Mouse (Mus musculus) thymus, adult 2 months (tissue): ENCODE results near the gene Pacs2. TPM values are rescaled to one million over a fixed set of nuclear protein-coding genes. Genes with fewer than 3 reads are reported as not detected.
A peak's percentile ranks its signal among the peaks of the same experiment; 100 is the strongest.

Source experiments
- DNase-seq: peaks from one replicate; pipeline ENCODE4 v3.0.0; 2021
- H3K27ac ChIP-seq: fragments of 200-500 bp; 2 replicates; pipeline ENCODE4 v1.5.1; 2012; ENCODE audit warnings: low read length, control low read depth; ENCODE audit not compliant: control insufficient read depth, insufficient read depth
- H3K27me3 ChIP-seq: fragments of 200-500 bp; 2 replicates; pipeline ENCODE4 v1.6.1; 2012; ENCODE audit warnings: mild to moderate bottlenecking, low read length, moderate library complexity, mixed read lengths; ENCODE audit not compliant: control insufficient read depth, insufficient read depth
- H3K36me3 ChIP-seq: fragments of 200-500 bp; 2 replicates; pipeline ENCODE4 v1.6.1; 2012; ENCODE audit warnings: mild to moderate bottlenecking, low read length, moderate library complexity; ENCODE audit not compliant: control insufficient read depth, insufficient read depth
- H3K4me1 ChIP-seq: fragments of 200-500 bp; replicated peaks from 2 replicates; pipeline ENCODE4 v1.6.1; 2012; ENCODE audit warnings: low read length; ENCODE audit not compliant: control insufficient read depth, insufficient read depth
- H3K4me3 ChIP-seq: fragments of 200-500 bp; 2 replicates; pipeline ENCODE4 v1.5.1; 2012; ENCODE audit warnings: mild to moderate bottlenecking, low read length, control low read depth, moderate library complexity; ENCODE audit not compliant: control insufficient read depth, insufficient read depth
- CTCF ChIP-seq: fragments of 200-500 bp; IDR thresholded peaks from 2 replicates; pipeline ENCODE4 v1.5.1; 2012; ENCODE audit warnings: mild to moderate bottlenecking, control low read depth, low read length, moderate library complexity, borderline replicate concordance; ENCODE audit not compliant: control insufficient read depth, poor library complexity, insufficient read depth; ENCODE audit errors: extremely low read depth
- POLR2A ChIP-seq: fragments of 200-500 bp; IDR thresholded peaks from 2 replicates; pipeline ENCODE4 v1.6.1; 2012; ENCODE audit warnings: mild to moderate bottlenecking, low read length, control low read depth, moderate library complexity; ENCODE audit not compliant: control insufficient read depth, poor library complexity, insufficient read depth; ENCODE audit errors: extremely low read depth
- WGBS: fragments of 180-500 bp; shearing (Covaris S2); methylation state at CpG from one replicate; pipeline ENCODE4 v1.1.7; 2018; 5-methylcytosine and 5-hydroxymethylcytosine counted together
- polyA plus RNA-seq: library from polyadenylated mRNA; depleted of rRNA; stranded (reverse); fragments of >200 nt; gene quantifications from 2 replicates; pipeline ENCODE4 v1.2.3, GENCODE M21; 2012; rRNA removed

Pacs2 gene
- polyA plus RNA-seq, 1 experiment = 60.3 TPM

DNA sequence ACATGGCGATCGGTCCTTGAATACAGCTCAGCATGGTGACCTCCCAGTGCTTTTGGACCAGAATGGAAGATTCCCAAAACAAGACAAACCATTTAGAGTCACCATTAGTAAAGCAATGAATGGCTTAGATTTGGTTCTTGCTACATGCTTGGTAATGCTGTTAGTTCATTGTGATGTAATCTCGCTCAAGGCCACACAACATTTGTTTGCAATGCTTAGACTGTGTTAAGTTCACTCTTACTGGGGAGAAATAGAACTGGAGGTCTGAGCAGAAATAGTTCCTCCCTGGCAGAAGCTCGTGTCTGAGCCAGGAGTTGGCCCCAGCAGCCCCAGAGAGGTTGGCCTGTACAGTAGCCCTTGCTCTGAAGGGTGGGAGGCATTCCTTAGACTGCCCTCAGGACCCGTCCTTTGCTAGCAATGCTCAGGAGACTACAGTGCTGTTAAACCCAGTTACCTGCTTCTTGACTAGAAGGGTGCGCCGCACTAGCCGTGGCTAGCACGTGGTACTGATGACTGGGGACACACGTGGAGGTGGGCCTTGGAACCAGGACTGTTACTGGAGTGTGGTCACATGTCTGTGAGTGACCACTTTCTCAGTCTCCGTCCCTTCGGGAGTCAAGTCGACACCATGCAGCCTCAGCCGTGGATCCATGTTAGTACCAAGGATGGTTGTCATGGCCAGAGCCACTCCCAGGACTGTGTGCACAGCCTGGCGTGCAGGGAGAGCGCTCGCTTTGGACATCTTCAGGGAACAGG, 94.4 kb downstream of the Pacs2 start:
- 96% methylated on average over 17 of the region's 17 CpGs for WGBS
- H3K4me1 ChIP-seq = peaks cover 12% of the 10 kb centered on the region
- H3K27ac ChIP-seq = no peak overlapping the region
- H3K27me3 ChIP-seq = no peaks in the 10 kb centered on the region
- no peak for TF ChIP-seq CTCF
- no peak for TF ChIP-seq POLR2A
- no peak for DNase-seq
- H3K4me3 ChIP-seq = no peak overlapping the region
- no peaks in the 10 kb centered on the region for H3K36me3 ChIP-seq

DNA sequence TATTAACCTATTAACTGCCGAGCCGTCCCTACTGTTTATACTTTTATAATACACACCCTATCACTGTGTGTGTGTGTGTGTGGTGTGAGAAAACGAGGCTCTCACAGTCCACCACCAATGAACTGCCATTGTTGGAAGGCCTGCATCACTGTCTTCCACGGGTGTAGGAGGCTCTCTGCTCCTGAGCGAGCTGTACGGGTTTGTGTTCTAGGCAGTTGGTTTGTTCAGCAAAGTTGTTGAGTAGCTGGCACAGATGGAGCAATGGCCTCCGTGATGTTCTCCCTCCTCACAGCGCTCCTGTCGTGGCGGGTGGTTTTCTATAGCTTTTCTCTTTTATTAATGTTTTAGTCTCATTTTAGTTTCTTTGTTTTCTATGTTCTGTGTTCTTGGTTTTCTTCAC, 95.5 kb downstream of the Pacs2 start:
- H3K4me1 ChIP-seq = peaks cover 8% of the 10 kb centered on the region
- DNase-seq = no peak
- no peaks in the 10 kb centered on the region; the same call in 1 of the 2 replicates for H3K36me3 ChIP-seq
- 92% methylated on average over 10 of the region's 10 CpGs for WGBS
- H3K4me3 ChIP-seq = no peak overlapping the region
- TF ChIP-seq CTCF (no peak), POLR2A (no peak)
- H3K27ac ChIP-seq = no peak overlapping the region
- no peaks in the 10 kb centered on the region for H3K27me3 ChIP-seq

DNA sequence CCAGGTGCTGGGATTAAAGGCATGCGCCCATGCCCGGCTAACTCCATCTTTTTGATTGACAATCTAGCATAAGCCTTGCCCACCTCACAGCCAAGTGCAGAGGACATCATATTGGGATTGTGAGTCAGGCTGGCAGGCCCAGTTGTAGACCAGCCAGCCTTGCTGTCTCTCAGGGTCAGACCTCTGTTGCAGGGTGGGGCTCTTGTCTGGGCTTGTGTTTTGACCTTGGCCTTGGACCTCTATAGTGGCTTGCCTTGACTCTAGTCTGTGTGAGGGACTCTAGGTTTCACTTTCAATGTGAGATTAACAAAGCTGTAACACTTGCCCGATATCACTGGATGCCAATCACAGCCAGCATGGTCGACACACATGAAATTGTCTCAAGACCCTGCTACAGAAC, 99.8 kb downstream of the Pacs2 start:
- no peak for DNase-seq
- H3K36me3 ChIP-seq = peaks cover 12% of the 10 kb centered on the region; the same call in 1 of the 2 replicates
- H3K4me3 ChIP-seq = no peak overlapping the region
- TF ChIP-seq POLR2A (no peak), CTCF (no peak)
- H3K27me3 ChIP-seq = no peaks in the 10 kb centered on the region
- 97% methylated on average over 4 of the region's 4 CpGs for WGBS
- no peak overlapping the region for H3K27ac ChIP-seq
- no peaks in the 10 kb centered on the region; the same call in 1 of the 2 replicates for H3K4me1 ChIP-seq

DNA sequence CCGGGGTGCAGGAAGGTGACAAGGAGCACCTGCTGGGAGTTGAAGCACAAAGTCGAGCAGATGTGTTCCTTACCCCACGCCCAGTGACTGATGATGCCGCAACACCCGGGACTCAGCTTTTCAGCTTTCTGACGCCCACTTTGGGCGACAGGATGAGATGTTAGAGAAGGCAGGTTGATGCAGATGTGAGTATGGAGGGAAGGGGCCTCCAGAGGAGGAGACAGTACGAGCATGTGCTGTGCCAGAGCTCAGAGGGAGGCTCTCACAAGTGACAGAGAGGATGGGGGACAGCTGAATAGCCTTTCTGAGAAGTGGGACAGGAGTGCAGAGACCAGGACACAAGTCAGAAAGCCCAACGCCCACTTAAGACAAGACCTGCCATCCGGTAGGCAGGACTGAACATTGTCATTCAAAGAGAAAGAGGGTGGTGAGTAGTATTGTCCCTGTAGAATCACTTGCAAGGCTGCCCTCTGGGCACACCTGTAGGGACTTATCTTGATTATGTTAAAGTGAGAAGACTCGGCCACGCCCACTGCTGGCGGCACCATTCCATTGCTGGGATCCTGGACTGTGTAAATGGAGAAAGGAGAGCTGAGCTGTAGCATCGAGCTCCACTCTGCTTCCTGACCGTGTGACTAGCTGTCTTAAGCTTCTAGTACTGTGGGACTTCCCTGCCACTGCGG, 100.7 kb downstream of the Pacs2 start:
- no peak overlapping the region for H3K4me3 ChIP-seq
- no peak for DNase-seq
- 89% methylated on average over 16 of the region's 16 CpGs for WGBS
- no peaks in the 10 kb centered on the region for H3K27me3 ChIP-seq
- no peak overlapping the region for H3K27ac ChIP-seq
- no peaks in the 10 kb centered on the region; the same call in 1 of the 2 replicates for H3K4me1 ChIP-seq
- TF ChIP-seq CTCF (no peak), POLR2A (no peak)
- peaks cover 12% of the 10 kb centered on the region; the same call in 1 of the 2 replicates for H3K36me3 ChIP-seq

DNA sequence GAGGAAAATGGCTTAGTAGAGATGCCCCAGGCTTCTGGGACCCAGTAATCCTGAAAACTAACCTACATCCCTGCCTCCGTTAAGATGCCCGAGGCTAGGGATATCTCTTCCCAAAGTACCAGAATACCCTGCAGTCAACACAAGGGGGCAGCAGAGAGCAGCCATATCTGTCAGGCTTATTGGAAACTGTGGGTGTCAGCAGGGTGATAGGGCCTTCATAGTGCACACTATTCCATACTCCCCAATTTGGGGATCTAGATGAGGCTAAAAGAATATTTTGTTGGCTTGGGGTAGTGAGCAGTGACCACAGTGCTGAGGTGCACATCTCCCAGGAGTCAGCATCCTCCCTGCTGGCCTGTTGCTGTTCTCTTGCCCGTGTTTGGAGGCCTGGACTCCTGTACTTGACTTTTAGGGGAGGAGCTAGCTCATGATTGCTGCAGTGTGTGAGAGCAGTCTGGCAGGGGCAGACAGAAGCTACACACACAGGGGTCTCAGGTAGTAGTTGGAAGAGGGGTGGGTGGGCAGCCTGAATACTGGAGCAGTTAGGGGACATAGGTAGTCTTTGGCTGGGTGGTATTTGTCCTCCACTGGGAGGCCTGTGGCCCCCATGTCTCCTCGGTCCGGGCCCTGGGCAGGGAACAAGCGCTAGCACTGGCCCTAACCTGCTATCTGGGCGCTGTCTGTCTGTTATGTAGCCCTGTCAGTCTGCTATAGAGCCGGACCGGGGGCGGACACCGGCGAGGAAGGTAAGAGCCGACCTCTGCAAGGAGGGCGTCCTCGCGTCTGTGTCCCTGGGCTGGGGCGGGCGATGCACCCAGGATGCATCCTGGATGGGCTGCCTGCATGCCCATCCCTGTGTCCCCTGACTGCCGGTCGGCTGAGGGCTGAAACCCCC, 105.5 kb downstream of the Pacs2 start:
- 92% methylated on average over 20 of the region's 20 CpGs for WGBS
- peak; percentile 72 for DNase-seq
- H3K4me3 ChIP-seq = no peak overlapping the region
- H3K4me1 ChIP-seq = no peaks in the 10 kb centered on the region; the same call in 1 of the 2 replicates
- no peak overlapping the region for H3K27ac ChIP-seq
- TF ChIP-seq POLR2A = no peak
- TF ChIP-seq CTCF = peak; percentile 28; the same call in 1 of the 2 replicates
- H3K27me3 ChIP-seq = no peaks in the 10 kb centered on the region
- H3K36me3 ChIP-seq = peaks cover 42% of the 10 kb centered on the region

Other genes with a start within 250 kb of the Pacs2 start
- 3.3 and 4.0 TPM in 2 replicates for gene Ahnak2, start 211.9 kb upstream of the Pacs2 start, polyA plus RNA-seq
- 2.8 and 2.9 TPM in 2 replicates for gene Clba1, start 205.6 kb upstream of the Pacs2 start, polyA plus RNA-seq
- gene Cdca4, start 185.1 kb upstream of the Pacs2 start, polyA plus RNA-seq = 124 and 126 TPM in 2 replicates
- 256 and 265 TPM in 2 replicates for gene Gpr132, start 146.3 kb upstream of the Pacs2 start, polyA plus RNA-seq
- 58.7 and 61.5 TPM in 2 replicates for gene Jag2, start 84.7 kb upstream of the Pacs2 start, polyA plus RNA-seq
- 58.8 and 59.6 TPM in 2 replicates for gene Nudt14, start 72.4 kb upstream of the Pacs2 start, polyA plus RNA-seq
- 69.7 and 87.6 TPM in 2 replicates for gene Btbd6, start 38.0 kb upstream of the Pacs2 start, polyA plus RNA-seq
- 247 and 304 TPM in 2 replicates for gene Brf1, start 13.8 kb upstream of the Pacs2 start, polyA plus RNA-seq
- 0.31 and 0.66 TPM in 2 replicates for gene Tex22, start 60.0 kb downstream of the Pacs2 start, polyA plus RNA-seq
- 163 and 208 TPM in 2 replicates for gene Mta1, start 83.8 kb downstream of the Pacs2 start, polyA plus RNA-seq
- 95.9 and 282 TPM in 2 replicates for gene Crip2, start 125.7 kb downstream of the Pacs2 start, polyA plus RNA-seq
- gene Crip1, start 131.8 kb downstream of the Pacs2 start, polyA plus RNA-seq = 904 and 1,218 TPM in 2 replicates
- gene Tedc1, start 141.9 kb downstream of the Pacs2 start, polyA plus RNA-seq = 96.2 and 125 TPM in 2 replicates
- 47.6 and 60.9 TPM in 2 replicates for gene Tmem121, start 171.4 kb downstream of the Pacs2 start, polyA plus RNA-seq